Mouse (Mus musculus): Measurements from ENCODE around the gene Tbc1d1. TPM values are rescaled to one million over a fixed set of nuclear protein-coding genes. Genes with fewer than 3 reads are reported as not detected.

The Tbc1d1 gene
- total and polyA plus RNA-seq, 3 experiments: 26.0 to 38.6 (median 31.9) TPM

DNA sequence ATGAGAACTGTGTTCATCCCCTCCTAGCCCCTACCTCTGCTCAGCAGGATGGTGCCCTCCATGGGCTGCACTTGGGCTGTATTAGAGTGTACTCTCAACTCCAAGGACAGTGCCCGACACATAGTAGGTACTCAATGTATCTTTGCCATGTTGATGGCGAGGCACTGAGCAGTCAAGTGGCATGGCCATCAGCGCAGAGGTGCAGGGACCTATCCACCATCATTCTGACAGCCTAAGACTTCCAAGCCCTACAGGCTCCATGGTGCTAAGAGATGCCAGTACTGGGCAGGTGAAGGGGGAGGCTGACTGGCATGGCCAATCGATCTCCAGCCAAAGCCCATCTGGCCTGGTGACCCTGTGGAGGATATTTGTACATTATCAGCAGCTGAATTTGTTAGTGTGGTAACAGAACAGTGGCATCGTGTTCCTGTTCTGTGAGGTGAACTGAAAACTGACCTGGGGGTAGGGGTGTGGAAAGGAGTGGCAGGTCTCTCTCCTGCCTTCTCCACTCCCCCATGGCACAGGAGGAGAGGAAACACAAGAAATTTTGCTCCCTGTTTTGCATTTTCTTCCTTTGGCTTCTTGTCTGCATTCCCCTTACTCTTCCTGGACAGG lies 169.7 kb downstream of the Tbc1d1 start:
- no peak for DNase-seq (ENCODE audit: extremely low read depth)
- TF ChIP-seq NELFE (IDR thresholded peaks at IDR 0.05; ENCODE audit: low read depth, low read length) (no peak), ZNF384 (IDR thresholded peaks at IDR 0.05; ENCODE audit: low read depth, low read length) (no peak), SMC3 (IDR thresholded peaks at IDR 0.05; ENCODE audit: low read depth, low read length) (no peak), GABPA (IDR thresholded peaks at IDR 0.05; ENCODE audit: insufficient replicate concordance, low read depth, low read length) (no peak), ZKSCAN1 (IDR thresholded peaks at IDR 0.05; ENCODE audit: borderline replicate concordance, low read depth, low read length) (no peak), PAX5 (IDR thresholded peaks at IDR 0.05; ENCODE audit: low read length) (no peak)
- Histone ChIP-seq H3K36me3 (replicated peaks in 1 of 2; ENCODE audit: control insufficient read depth in 1 of 2, insufficient read depth in 1 of 2, low read length in 1 of 2) (peaks cover 41 to 85% of the 10 kb centered on the region in 2 experiments), H3K4me3 (replicated peaks in 1 of 3; ENCODE audit: low read depth in 2 of 3, low read length in 2 of 3, poor library complexity in 1 of 3) (no peak overlapping the region), H3K4me1 (ENCODE audit: control insufficient read depth in 1 of 2, insufficient read depth in 2 of 2) (peaks cover 0 to 7% of the 10 kb centered on the region in 2 experiments; a peak in 1 of 4 replicates), H3K27ac (ENCODE audit: insufficient read depth, low read depth) (no peak overlapping the region), H3K9ac (ENCODE audit: insufficient read depth, low read depth) (no peak overlapping the region), H3K4me2 (ENCODE audit: insufficient read depth, low read depth, poor library complexity, severe bottlenecking) (no peak overlapping the region), H3K27me3 (replicated peaks) (no peaks in the 10 kb centered on the region), H3K9me3 (replicated peaks; ENCODE audit: low read length) (no peaks in the 10 kb centered on the region), H3K79me2 (replicated peaks; ENCODE audit: control insufficient read depth, extremely low read depth, insufficient read depth, poor library complexity, severe bottlenecking) (no peaks in the 10 kb centered on the region)
- dilution Hi-C loops (cut with MboI; ENCODE audit: extremely low pct_ligation_motif_present, extremely low pct_unique_long_range_greater_than_20kb, low sequenced_read_pairs) (no loop called here), in situ Hi-C loops (cut with MboI; ENCODE audit: low pct_ligation_motif_present, low pct_unique_long_range_greater_than_20kb, low sequenced_read_pairs) (no loop called here)

DNA sequence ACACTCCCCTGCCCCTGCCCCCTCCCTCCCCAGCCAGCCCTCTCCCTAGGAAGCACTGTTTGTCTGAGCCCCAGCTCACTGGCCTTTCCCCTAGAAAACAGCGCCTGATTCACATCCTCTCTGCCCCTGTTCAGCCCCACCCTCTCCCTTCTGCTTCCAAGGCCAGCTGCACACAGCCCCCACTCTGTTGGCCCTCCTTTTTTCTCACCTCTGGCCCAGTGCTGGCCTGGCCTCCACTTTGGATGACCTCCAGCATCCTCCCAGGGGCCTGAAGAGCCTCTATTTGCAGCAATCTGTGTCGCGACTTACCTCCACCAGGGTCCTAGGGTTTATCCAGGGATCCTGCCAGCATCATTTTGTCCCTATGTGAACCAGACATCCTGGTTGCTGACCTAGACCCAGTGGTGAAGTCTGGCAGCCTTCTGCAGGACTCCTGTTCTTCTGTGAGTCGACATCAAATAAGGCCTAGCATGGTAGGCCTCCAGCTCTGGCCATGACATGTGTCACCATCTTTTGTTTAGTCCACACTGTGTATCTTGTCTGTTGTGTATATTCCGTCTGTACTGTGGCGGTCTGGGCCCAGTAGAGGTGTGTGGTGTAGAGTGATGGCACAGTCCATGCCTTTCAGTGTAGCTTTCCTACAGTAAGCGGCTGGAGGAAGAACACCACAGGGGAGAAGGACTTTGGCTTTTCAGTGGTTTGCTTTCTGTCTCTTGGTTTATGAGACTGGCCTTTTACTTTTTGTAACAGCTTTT lies 170.5 kb downstream of the Tbc1d1 start:
- Histone ChIP-seq H3K79me2 (replicated peaks; ENCODE audit: control insufficient read depth, extremely low read depth, insufficient read depth, poor library complexity, severe bottlenecking) (no peaks in the 10 kb centered on the region), H3K27me3 (replicated peaks) (no peaks in the 10 kb centered on the region), H3K4me3 (replicated peaks in 1 of 3; ENCODE audit: low read depth in 2 of 3, low read length in 2 of 3, poor library complexity in 1 of 3) (no peak overlapping the region), H3K4me1 (ENCODE audit: control insufficient read depth in 1 of 2, insufficient read depth in 2 of 2) (peaks cover 0 to 7% of the 10 kb centered on the region in 2 experiments; a peak in 1 of 4 replicates), H3K9ac (ENCODE audit: insufficient read depth, low read depth) (no peak overlapping the region), H3K4me2 (ENCODE audit: insufficient read depth, low read depth, poor library complexity, severe bottlenecking) (no peak overlapping the region), H3K27ac (ENCODE audit: insufficient read depth, low read depth) (no peak overlapping the region), H3K9me3 (replicated peaks; ENCODE audit: low read length) (no peaks in the 10 kb centered on the region), H3K36me3 (replicated peaks in 1 of 2; ENCODE audit: control insufficient read depth in 1 of 2, insufficient read depth in 1 of 2, low read length in 1 of 2) (peaks cover 36 to 85% of the 10 kb centered on the region in 2 experiments)
- dilution Hi-C loops (cut with MboI; ENCODE audit: extremely low pct_ligation_motif_present, extremely low pct_unique_long_range_greater_than_20kb, low sequenced_read_pairs) (no loop called here), in situ Hi-C loops (cut with MboI; ENCODE audit: low pct_ligation_motif_present, low pct_unique_long_range_greater_than_20kb, low sequenced_read_pairs) (no loop called here)
- DNase-seq (ENCODE audit: extremely low read depth): no peak
- no peak for TF ChIP-seq NRF1 (IDR thresholded peaks at IDR 0.05; ENCODE audit: low read depth, low read length)
- TF ChIP-seq TCF12 (IDR thresholded peaks at IDR 0.05; ENCODE audit: low read depth, low read length): no peak
- TF ChIP-seq ZNF384 (IDR thresholded peaks at IDR 0.05; ENCODE audit: low read depth, low read length): no peak
- TF ChIP-seq PAX5 (IDR thresholded peaks at IDR 0.05; ENCODE audit: low read length): no peak
- no peak for TF ChIP-seq SIN3A (IDR thresholded peaks at IDR 0.05; ENCODE audit: low read length)
- no peak for TF ChIP-seq USF2 (conservative IDR thresholded peaks at IDR 0.05; ENCODE audit: low read depth, low read length)
- TF ChIP-seq IRF4 (IDR thresholded peaks at IDR 0.05; ENCODE audit: low read depth, low read length): no peak
- TF ChIP-seq MEF2A (IDR thresholded peaks at IDR 0.05; ENCODE audit: borderline replicate concordance, low read depth, low read length): no peak
- no peak for TF ChIP-seq CHD2 (IDR thresholded peaks at IDR 0.05; ENCODE audit: low read length)
- TF ChIP-seq POLR2AphosphoS2 (IDR thresholded peaks at IDR 0.05; ENCODE audit: low read depth, low read length): no peak
- no peak for TF ChIP-seq CTCF (conservative IDR thresholded peaks at IDR 0.05 in 1 of 2, IDR thresholded peaks at IDR 0.05 in 1 of 2; ENCODE audit: low read depth in 2 of 2, low read length in 2 of 2)
- TF ChIP-seq ZC3H11A (IDR thresholded peaks at IDR 0.05; ENCODE audit: low read depth, low read length): no peak
- TF ChIP-seq CHD1 (IDR thresholded peaks at IDR 0.05; ENCODE audit: low read depth, low read length): no peak
- no peak for TF ChIP-seq JUN (IDR thresholded peaks at IDR 0.05; ENCODE audit: insufficient read depth, low read depth, low read length)
- TF ChIP-seq JUND (conservative IDR thresholded peaks at IDR 0.05; ENCODE audit: low read depth, low read length): no peak
- no peak for TF ChIP-seq E2F4 (IDR thresholded peaks at IDR 0.05; ENCODE audit: insufficient replicate concordance, low read depth, low read length)
- no peak for TF ChIP-seq ETS1 (conservative IDR thresholded peaks at IDR 0.05; ENCODE audit: low read depth, low read length)
- no peak for TF ChIP-seq GABPA (IDR thresholded peaks at IDR 0.05; ENCODE audit: insufficient replicate concordance, low read depth, low read length)
- TF ChIP-seq USF1 (IDR thresholded peaks at IDR 0.05; ENCODE audit: low read depth, low read length): no peak
